Mouse (Mus musculus) heart, postnatal 14 days (tissue): Measurements from ENCODE around the gene Eef1akmt3. TPM values are rescaled to one million over a fixed set of nuclear protein-coding genes. Genes with fewer than 3 reads are reported as not detected.
"Not testable (repeated sequence)": the region's sequence is repeated elsewhere in the genome, so short reads cannot be mapped to it uniquely, and the experiment has no call there.

Experiments used
- DNase-seq, 2 experiments: peaks; one replicate each; pipeline ENCODE4 v3.0.0; 2021 to 2022
- intact Hi-C: fragments of 180-260 bp; cut with DNase I; formaldehyde crosslinking; loops from one replicate; pipeline ENCODE4 v1.15.1; 2025
- total RNA-seq, 2 experiments: library from RNA; stranded (reverse); gene quantifications; 2 replicates each; pipeline ENCODE4 v1.2.3; 2021

The Eef1akmt3 gene
- total RNA-seq, 2 experiments from 2014 or later: 0.12 TPM; not detected in 1

GRCm38 (mm10) chr10:127072270-127072669, 31.0 kb upstream of the Eef1akmt3 start:
- DNase-seq, intact Hi-C loops: not testable (repeated sequence)

GRCm38 (mm10) chr10:127071203-127071602, 29.9 kb upstream of the Eef1akmt3 start:
- intact Hi-C loops: no loop called here
- no peak for DNase-seq

- peak; percentile 82 to 87 for DNase-seq
- intact Hi-C loops: no loop called here
These were observed 29.1 kb upstream of the Eef1akmt3 start, which contains the start of gene Tspan31 for GRCm38 (mm10) chr10:127070190-127071121. Tspan31 (minus strand) TSS chr10:127070264.

- intact Hi-C loops: no loop called here
- no peak for DNase-seq
These were observed 28.2 kb upstream of the Eef1akmt3 start for GRCm38 (mm10) chr10:127069281-127070189.

- intact Hi-C loops: no loop called here
- DNase-seq: no peak
These were observed 27.2 kb upstream of the Eef1akmt3 start for GRCm38 (mm10) chr10:127068360-127069038.

- DNase-seq: no peak
- intact Hi-C loops: no loop called here
These were observed 25.3 kb upstream of the Eef1akmt3 start for GRCm38 (mm10) chr10:127066519-127067018.

GRCm38 (mm10) chr10:127065981-127066380, 24.7 kb upstream of the Eef1akmt3 start:
- DNase-seq: no peak
- intact Hi-C loops: no loop called here

GRCm38 (mm10) chr10:127063913-127064870, 22.9 kb upstream of the Eef1akmt3 start:
- intact Hi-C loops: no loop called here
- no peak for DNase-seq

GRCm38 (mm10) chr10:127063239-127063872, 22.0 kb upstream of the Eef1akmt3 start, which contains the start of gene Cdk4:
Cdk4 (plus strand) TSS chr10:127063534.
- intact Hi-C loops: no loop called here
- DNase-seq: peak; percentile 98

- DNase-seq: no peak
- intact Hi-C loops: no loop called here
These were observed 21.2 kb upstream of the Eef1akmt3 start for GRCm38 (mm10) chr10:127062503-127062902.

GRCm38 (mm10) chr10:127062101-127062500, 20.8 kb upstream of the Eef1akmt3 start:
- DNase-seq, intact Hi-C loops: not testable (repeated sequence)

GRCm38 (mm10) chr10:127061513-127061912, 20.2 kb upstream of the Eef1akmt3 start:
- intact Hi-C loops: no loop called here
- no peak for DNase-seq

GRCm38 (mm10) chr10:127061085-127061484, 19.8 kb upstream of the Eef1akmt3 start:
- intact Hi-C loops: no loop called here

GRCm38 (mm10) chr10:127059968-127060916, 18.9 kb upstream of the Eef1akmt3 start, which contains the start of gene March9:
March9 (minus strand) TSS chr10:127060184.
- intact Hi-C loops: no loop called here
- DNase-seq: peak; percentile 54 to 55

More at GRCm38 (mm10) chr10:127061085-127061484, 19.8 kb upstream of the Eef1akmt3 start:
- DNase-seq: no peak

GRCm38 (mm10) chr10:127059174-127059967, 18.1 kb upstream of the Eef1akmt3 start:
- intact Hi-C loops: no loop called here

GRCm38 (mm10) chr10:127058708-127059107, 17.4 kb upstream of the Eef1akmt3 start:
- intact Hi-C loops: no loop called here
- no peak for DNase-seq

More at GRCm38 (mm10) chr10:127059174-127059967, 18.1 kb upstream of the Eef1akmt3 start:
- no peak for DNase-seq
